Mouse (Mus musculus): ENCODE results near the gene Ifi35.

Ifi35 gene

GRCm38 (mm10) chr11:101452093-101452774, 4.0 kb downstream of the Ifi35 start:
- Histone ChIP-seq H3K36me3 (ENCODE audit: insufficient read depth, low read length) (peaks cover 9% of the 10 kb centered on the region; the same call in 1 of the 2 replicates), H3K27me3 (ENCODE audit: insufficient read depth, low read length) (no peaks in the 10 kb centered on the region), H3K4me1 (replicated peaks; ENCODE audit: low read depth, low read length) (peaks cover 69% of the 10 kb centered on the region), H3K4me3 (replicated peaks; ENCODE audit: low read length) (peak overlapping the region; percentile 18; the same call in 1 of the 2 replicates), H3K9me3 (ENCODE audit: low read length) (no peaks in the 10 kb centered on the region)
- TF ChIP-seq POU5F1 (IDR thresholded peaks at IDR 0.05; ENCODE audit: borderline replicate concordance, low read length) (no peak), CTCF (conservative IDR thresholded peaks at IDR 0.05; ENCODE audit: low read length) (no peak), NANOG (IDR thresholded peaks at IDR 0.05; ENCODE audit: borderline replicate concordance, low read length) (no peak)

DNA sequence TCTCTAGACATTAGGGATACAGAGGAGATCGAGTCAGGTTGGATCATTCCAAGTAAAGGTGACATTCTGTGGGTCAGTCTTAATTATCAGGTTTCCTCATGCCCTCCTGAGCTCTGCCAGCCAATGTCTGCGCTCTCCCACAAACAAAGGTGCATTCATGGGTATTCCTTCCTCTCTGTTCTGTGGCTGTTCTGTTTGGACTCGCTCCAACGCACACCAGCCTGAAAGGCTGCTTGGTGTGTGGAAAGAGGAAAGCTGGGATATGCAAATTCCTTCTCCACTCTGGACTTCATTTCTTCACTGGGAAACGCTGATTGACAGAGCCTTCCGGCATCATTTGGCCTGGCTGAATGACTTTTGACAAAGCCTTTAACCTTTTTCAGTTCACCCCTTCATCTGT, 6.5 kb downstream of the Ifi35 start:
- no peak overlapping the region for H3K4me3 ChIP-seq (replicated peaks; ENCODE audit: low read length)
- H3K27me3 ChIP-seq (ENCODE audit: insufficient read depth, low read length), result no peaks in the 10 kb centered on the region
- H3K36me3 ChIP-seq (ENCODE audit: insufficient read depth, low read length), result peaks cover 23% of the 10 kb centered on the region
- peaks cover 72% of the 10 kb centered on the region for H3K4me1 ChIP-seq (replicated peaks; ENCODE audit: low read depth, low read length)
- TF ChIP-seq CTCF (conservative IDR thresholded peaks at IDR 0.05; ENCODE audit: low read length), result no peak
- TF ChIP-seq NANOG (IDR thresholded peaks at IDR 0.05; ENCODE audit: borderline replicate concordance, low read length), result no peak
- TF ChIP-seq POU5F1 (IDR thresholded peaks at IDR 0.05; ENCODE audit: borderline replicate concordance, low read length), result no peak
- H3K9me3 ChIP-seq (ENCODE audit: low read length), result no peaks in the 10 kb centered on the region

DNA sequence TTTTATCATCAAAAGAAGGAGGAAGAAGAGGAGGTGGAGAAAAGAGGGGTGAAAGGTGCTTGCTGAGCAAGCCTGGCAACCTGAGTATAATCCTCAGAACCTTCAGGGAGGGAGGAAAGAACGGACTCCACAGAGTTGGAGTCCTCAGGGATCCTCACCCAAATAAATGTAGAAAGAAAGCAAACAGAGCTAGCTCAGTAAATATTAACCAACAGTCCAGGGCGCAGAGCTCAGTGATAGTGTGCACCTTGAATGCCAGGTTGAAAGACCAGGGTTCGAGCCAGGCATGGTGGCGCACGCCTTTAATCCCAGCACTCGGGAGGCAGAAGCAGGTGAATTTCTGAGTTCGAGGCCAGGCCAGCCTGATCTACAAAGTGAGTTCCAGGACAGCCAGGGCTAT, 7.4 kb downstream of the Ifi35 start:
- peaks cover 74% of the 10 kb centered on the region for H3K4me1 ChIP-seq (replicated peaks; ENCODE audit: low read depth, low read length)
- no peak for TF ChIP-seq POU5F1 (IDR thresholded peaks at IDR 0.05; ENCODE audit: borderline replicate concordance, low read length)
- no peak for TF ChIP-seq CTCF (conservative IDR thresholded peaks at IDR 0.05; ENCODE audit: low read length)
- TF ChIP-seq NANOG (IDR thresholded peaks at IDR 0.05; ENCODE audit: borderline replicate concordance, low read length), result no peak
- H3K9me3 ChIP-seq (ENCODE audit: low read length), result no peaks in the 10 kb centered on the region
- no peaks in the 10 kb centered on the region for H3K27me3 ChIP-seq (ENCODE audit: insufficient read depth, low read length)
- H3K36me3 ChIP-seq (ENCODE audit: insufficient read depth, low read length), result peaks cover 30% of the 10 kb centered on the region
- no peak overlapping the region for H3K4me3 ChIP-seq (replicated peaks; ENCODE audit: low read length)

DNA sequence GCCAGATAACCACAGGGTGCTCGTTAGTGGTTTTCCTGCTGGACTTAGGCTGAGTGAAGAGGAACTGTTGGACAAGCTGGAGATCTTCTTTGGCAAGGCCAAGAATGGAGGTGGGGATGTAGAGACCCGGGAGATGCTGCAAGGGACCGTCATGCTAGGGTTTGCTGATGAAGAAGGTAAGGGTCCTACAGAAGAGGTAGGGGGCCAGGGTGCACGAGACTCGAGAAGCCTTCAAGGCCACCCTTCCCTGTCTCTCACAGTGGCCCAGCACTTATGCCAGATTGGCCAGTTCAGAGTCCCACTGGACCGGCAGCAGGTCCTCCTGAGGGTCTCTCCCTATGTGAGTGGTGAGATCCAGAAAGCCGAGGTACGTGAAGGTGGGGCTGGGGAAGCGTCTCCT, 9.4 kb downstream of the Ifi35 start:
- no peaks in the 10 kb centered on the region for H3K9me3 ChIP-seq (ENCODE audit: low read length)
- H3K4me1 ChIP-seq (replicated peaks; ENCODE audit: low read depth, low read length), result peaks cover 74% of the 10 kb centered on the region
- H3K36me3 ChIP-seq (ENCODE audit: insufficient read depth, low read length), result peaks cover 49% of the 10 kb centered on the region
- no peaks in the 10 kb centered on the region for H3K27me3 ChIP-seq (ENCODE audit: insufficient read depth, low read length)
- H3K4me3 ChIP-seq (replicated peaks; ENCODE audit: low read length), result no peak overlapping the region
- TF ChIP-seq NANOG (IDR thresholded peaks at IDR 0.05; ENCODE audit: borderline replicate concordance, low read length), result no peak
- no peak for TF ChIP-seq CTCF (conservative IDR thresholded peaks at IDR 0.05; ENCODE audit: low read length)
- no peak for TF ChIP-seq POU5F1 (IDR thresholded peaks at IDR 0.05; ENCODE audit: borderline replicate concordance, low read length)

GRCm38 (mm10) chr11:101458217-101458616, 10.0 kb downstream of the Ifi35 start:
- no peaks in the 10 kb centered on the region for H3K27me3 ChIP-seq (ENCODE audit: insufficient read depth, low read length)
- H3K4me3 ChIP-seq (replicated peaks; ENCODE audit: low read length), result no peak overlapping the region
- TF ChIP-seq NANOG (IDR thresholded peaks at IDR 0.05; ENCODE audit: borderline replicate concordance, low read length) (no peak), CTCF (conservative IDR thresholded peaks at IDR 0.05; ENCODE audit: low read length) (no peak), POU5F1 (IDR thresholded peaks at IDR 0.05; ENCODE audit: borderline replicate concordance, low read length) (no peak)
- H3K36me3 ChIP-seq (ENCODE audit: insufficient read depth, low read length), result peaks cover 54% of the 10 kb centered on the region
- peaks cover 80% of the 10 kb centered on the region for H3K4me1 ChIP-seq (replicated peaks; ENCODE audit: low read depth, low read length)
- no peaks in the 10 kb centered on the region for H3K9me3 ChIP-seq (ENCODE audit: low read length)

- TF ChIP-seq POU5F1 (IDR thresholded peaks at IDR 0.05; ENCODE audit: borderline replicate concordance, low read length) (no peak), CTCF (conservative IDR thresholded peaks at IDR 0.05; ENCODE audit: low read length) (no peak), NANOG (IDR thresholded peaks at IDR 0.05; ENCODE audit: borderline replicate concordance, low read length) (no peak)
- Histone ChIP-seq H3K27me3 (ENCODE audit: insufficient read depth, low read length) (no peaks in the 10 kb centered on the region), H3K4me3 (replicated peaks; ENCODE audit: low read length) (peak overlapping the region; percentile 51), H3K4me1 (replicated peaks; ENCODE audit: low read depth, low read length) (peaks cover 90% of the 10 kb centered on the region), H3K36me3 (ENCODE audit: insufficient read depth, low read length) (peaks cover 56% of the 10 kb centered on the region), H3K9me3 (ENCODE audit: low read length) (no peaks in the 10 kb centered on the region)
Observed at GRCm38 (mm10) chr11:101459716-101460115, 11.5 kb downstream of the Ifi35 start.

DNA sequence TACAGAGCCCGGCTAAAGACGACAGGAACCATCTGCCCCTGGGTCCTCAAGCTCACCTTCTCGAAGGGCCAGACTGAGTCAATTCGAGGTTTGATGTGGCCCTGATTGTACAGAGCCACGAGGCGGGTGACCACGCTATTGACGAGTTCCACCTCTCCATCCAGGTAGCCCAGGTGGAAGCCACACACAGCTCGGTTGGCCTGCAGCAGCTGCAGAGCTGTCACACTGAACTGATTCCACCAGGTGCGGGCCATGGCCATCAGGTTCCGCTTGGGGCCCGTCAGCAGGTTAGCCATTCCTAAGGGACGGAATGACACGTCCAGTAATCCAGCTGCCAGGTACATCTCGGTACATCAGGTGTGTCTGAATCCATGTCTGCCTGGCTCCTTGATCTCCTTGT, 12.1 kb downstream of the Ifi35 start:
- TF ChIP-seq CTCF (conservative IDR thresholded peaks at IDR 0.05; ENCODE audit: low read length) (no peak), NANOG (IDR thresholded peaks at IDR 0.05; ENCODE audit: borderline replicate concordance, low read length) (no peak), POU5F1 (IDR thresholded peaks at IDR 0.05; ENCODE audit: borderline replicate concordance, low read length) (no peak)
- H3K4me1 ChIP-seq (replicated peaks; ENCODE audit: low read depth, low read length), result peaks cover 89% of the 10 kb centered on the region
- no peaks in the 10 kb centered on the region for H3K9me3 ChIP-seq (ENCODE audit: low read length)
- H3K27me3 ChIP-seq (ENCODE audit: insufficient read depth, low read length), result no peaks in the 10 kb centered on the region
- peaks cover 56% of the 10 kb centered on the region for H3K36me3 ChIP-seq (ENCODE audit: insufficient read depth, low read length)
- peak overlapping the region; percentile 59 for H3K4me3 ChIP-seq (replicated peaks; ENCODE audit: low read length)

- Histone ChIP-seq H3K4me3 (replicated peaks; ENCODE audit: low read length) (no peak overlapping the region), H3K4me1 (replicated peaks; ENCODE audit: low read depth, low read length) (peaks cover 88% of the 10 kb centered on the region), H3K36me3 (ENCODE audit: insufficient read depth, low read length) (peaks cover 47% of the 10 kb centered on the region), H3K9me3 (ENCODE audit: low read length) (no peaks in the 10 kb centered on the region), H3K27me3 (ENCODE audit: insufficient read depth, low read length) (peaks cover 5% of the 10 kb centered on the region)
- TF ChIP-seq POU5F1 (IDR thresholded peaks at IDR 0.05; ENCODE audit: borderline replicate concordance, low read length), result no peak
- TF ChIP-seq CTCF (conservative IDR thresholded peaks at IDR 0.05; ENCODE audit: low read length), result no peak
- no peak for TF ChIP-seq NANOG (IDR thresholded peaks at IDR 0.05; ENCODE audit: borderline replicate concordance, low read length)
Observed at GRCm38 (mm10) chr11:101462141-101462540, 13.9 kb downstream of the Ifi35 start.
